Mouse (Mus musculus): ENCODE measurements around the gene Col4a6. TPM values are rescaled to one million over a fixed set of nuclear protein-coding genes. Genes with fewer than 3 reads are reported as not detected.

Gene Col4a6
- total RNA-seq (2015) (not detected in 2 replicates), total RNA-seq (2017) (not detected in 2 replicates)

DNA sequence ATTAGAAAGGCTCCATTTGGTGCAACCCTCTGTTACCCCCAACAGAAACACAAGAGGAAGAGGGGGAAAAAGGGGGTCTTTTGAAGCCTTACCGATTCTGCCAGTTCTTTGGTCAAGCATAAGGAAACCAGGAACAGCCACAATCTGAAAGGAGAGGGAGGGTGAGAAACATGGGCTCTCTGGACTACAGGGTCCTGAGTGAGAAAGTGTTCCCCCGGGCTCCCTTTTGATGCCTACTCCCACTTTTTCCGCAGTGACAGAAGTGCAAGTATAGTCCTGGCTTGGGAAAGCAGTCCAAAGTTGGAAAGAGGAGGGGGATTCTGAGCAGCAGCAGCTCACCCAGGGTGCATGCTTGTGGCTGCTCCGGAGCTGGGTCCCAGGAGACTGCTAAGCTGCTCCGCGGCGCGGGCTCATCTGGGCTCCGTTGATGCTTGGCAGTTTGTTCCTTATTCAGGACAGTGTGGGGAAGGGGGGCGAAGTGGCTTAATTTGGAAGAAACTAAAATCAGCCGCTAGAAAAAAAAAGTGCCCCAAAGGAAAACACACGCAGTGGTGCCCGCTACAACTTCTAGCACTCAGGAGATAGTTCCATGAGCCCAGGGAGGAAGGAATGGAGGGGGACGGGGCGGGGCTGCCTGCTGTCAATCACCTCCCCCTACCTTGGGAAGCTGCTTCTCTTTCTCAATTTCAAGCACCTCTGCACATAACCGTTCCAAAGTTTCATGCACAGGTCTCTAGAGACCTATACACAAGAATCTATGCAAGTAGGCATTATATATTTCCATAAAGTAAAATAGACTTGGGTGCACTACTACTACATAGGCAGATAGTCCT lies at the start of gene Col4a6:
Gene Col4a6 (minus strand): TSS at position 607 of the 833 bp plus-strand sequence.
- no peak for ATAC-seq (ENCODE audit: poor library complexity, severe bottlenecking)

GRCm38 (mm10) chrX:141503125-141503524 lies 29.2 kb upstream of the Col4a6 start:
- no peak for ATAC-seq (ENCODE audit: poor library complexity, severe bottlenecking)

DNA sequence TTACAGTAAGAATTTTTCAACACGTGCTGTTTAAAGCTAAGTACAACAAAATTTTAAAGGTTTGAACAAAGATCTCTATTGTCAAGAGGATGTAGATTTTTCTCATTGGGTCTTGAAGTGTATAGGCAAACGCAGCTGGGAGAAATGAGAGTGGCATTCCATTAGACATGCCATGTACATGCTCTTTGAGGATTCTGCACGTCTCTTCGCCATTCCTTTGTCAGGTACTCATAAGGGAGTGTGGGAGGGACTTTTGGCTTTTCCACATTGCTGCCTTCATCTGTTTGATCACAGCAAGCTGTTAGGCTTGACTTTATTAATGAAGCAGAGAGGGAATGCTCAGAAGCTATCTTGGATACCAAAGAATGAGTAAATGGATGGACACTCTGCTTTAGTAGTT lies 20.7 kb upstream of the Col4a6 start:
- no peak for ATAC-seq (ENCODE audit: poor library complexity, severe bottlenecking)

- peak; percentile 42 for ATAC-seq (ENCODE audit: poor library complexity, severe bottlenecking)
Measured at GRCm38 (mm10) chrX:141475566-141476327, 1.9 kb upstream of the Col4a6 start.

GRCm38 (mm10) chrX:141475110-141475509 lies 1.2 kb upstream of the Col4a6 start, which contains the start of gene Col4a5:
Gene Col4a5 (plus strand): TSS chrX:141475385.
- ATAC-seq (ENCODE audit: poor library complexity, severe bottlenecking): peak; percentile 73

DNA sequence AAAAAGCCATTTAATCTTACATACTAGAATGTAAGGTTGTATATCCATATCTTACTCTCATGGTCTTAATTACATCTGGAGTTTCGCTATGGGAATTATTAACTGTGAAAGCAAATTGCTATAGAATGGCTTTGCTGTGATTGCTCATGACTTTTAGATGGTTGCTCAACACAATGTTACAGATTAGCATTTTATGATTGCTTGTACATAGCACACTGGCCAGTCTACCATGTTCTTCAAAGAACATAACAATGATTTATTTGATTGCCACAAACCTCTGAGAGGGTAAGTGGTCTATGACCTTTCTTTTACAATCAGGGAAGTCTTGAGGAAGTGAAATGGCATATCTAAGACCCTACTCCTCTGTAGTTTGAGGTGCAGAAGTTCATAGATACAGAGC lies 25.9 kb downstream of the Col4a6 start:
- no peak for ATAC-seq (ENCODE audit: poor library complexity, severe bottlenecking)

GRCm38 (mm10) chrX:141439423-141439822 lies 34.5 kb downstream of the Col4a6 start:
- ATAC-seq (ENCODE audit: poor library complexity, severe bottlenecking): no peak

DNA sequence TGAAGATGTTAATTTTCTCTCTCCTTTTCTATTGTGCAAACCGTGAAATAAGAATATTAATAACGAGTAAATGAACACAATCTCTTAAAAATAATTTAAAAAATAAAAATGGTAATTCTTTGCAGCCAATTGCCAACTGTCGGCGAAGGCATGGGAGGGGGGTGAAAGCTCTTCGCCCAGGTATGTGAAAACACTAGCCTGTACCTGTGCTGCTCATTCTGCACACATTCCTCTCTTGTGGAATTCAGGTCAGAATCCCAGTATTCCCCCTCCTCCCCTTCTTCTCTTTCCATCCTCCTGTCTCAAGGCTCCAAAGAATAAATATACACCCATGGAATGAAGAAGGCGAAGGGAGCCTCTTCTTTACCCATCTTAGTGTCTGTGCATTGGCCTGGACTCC lies 37.1 kb downstream of the Col4a6 start:
- no peak for ATAC-seq (ENCODE audit: poor library complexity, severe bottlenecking)

DNA sequence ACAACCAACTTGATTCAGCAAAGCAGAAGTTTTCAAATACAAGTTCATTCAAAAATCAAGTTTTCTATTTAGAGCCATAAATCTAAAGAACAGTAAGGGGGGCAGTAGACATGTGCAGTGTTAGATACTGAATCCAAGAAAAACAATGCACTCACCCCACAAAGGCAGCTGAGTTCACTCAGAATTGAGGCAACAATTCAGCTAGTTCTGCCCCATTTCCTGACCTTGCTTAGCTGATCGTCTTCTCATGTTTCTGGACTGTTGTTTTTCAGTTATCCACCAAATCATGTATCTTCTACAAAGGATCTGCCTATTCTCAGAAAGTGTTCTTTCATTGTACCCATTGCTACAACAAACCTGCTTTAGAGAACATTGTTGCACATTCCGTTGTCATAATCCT lies 58.6 kb downstream of the Col4a6 start:
- ATAC-seq (ENCODE audit: poor library complexity, severe bottlenecking): no peak

GRCm38 (mm10) chrX:141396243-141396642 lies 77.6 kb downstream of the Col4a6 start:
- no peak for ATAC-seq (ENCODE audit: poor library complexity, severe bottlenecking)

GRCm38 (mm10) chrX:141385399-141386105 lies 88.3 kb downstream of the Col4a6 start:
- no peak for ATAC-seq (ENCODE audit: poor library complexity, severe bottlenecking)

DNA sequence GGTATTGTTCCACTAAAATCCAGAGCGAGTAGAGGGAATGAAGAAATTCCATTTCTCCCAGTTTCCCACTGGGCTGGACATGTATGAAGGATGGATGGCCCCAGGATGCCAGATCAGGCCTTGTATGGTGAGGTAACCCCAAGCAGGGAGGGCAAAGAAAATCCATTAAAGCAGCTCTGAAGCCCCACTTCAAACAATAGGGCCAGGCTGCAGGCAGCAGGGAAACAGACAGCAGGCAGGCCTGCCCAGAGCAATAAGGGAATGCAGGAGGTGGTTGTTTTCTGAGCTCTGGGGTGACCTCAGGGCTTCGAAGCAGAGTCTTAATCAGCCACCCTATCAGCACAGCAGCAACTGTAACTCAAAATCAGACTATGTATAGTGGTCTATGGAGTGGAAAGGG lies 89.2 kb downstream of the Col4a6 start:
- ATAC-seq (ENCODE audit: poor library complexity, severe bottlenecking): no peak

GRCm38 (mm10) chrX:141370276-141370675 lies 103.6 kb downstream of the Col4a6 start:
- no peak for ATAC-seq (ENCODE audit: poor library complexity, severe bottlenecking)

- ATAC-seq (ENCODE audit: poor library complexity, severe bottlenecking): no peak
Measured at GRCm38 (mm10) chrX:141363331-141363730, 110.5 kb downstream of the Col4a6 start.

DNA sequence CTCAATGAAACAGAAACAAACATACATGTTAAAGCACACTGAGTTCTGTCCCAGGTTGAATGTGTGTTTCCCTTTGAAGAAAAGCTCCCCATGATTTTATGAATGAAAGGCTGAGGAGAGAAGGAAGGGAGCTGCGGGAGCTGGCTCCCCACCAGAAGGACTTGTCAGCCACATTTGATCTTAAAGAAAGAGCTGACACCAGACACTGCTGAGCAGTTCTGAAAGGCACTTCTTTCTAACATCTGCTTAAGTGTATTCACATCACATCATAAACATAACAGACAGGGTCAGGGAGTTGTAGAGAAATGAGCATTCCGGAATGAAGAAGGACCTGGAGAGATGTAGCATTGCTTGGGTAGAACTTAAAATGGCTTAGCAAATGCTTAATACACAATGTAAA lies 132.5 kb downstream of the Col4a6 start:
- no peak for ATAC-seq (ENCODE audit: poor library complexity, severe bottlenecking)

DNA sequence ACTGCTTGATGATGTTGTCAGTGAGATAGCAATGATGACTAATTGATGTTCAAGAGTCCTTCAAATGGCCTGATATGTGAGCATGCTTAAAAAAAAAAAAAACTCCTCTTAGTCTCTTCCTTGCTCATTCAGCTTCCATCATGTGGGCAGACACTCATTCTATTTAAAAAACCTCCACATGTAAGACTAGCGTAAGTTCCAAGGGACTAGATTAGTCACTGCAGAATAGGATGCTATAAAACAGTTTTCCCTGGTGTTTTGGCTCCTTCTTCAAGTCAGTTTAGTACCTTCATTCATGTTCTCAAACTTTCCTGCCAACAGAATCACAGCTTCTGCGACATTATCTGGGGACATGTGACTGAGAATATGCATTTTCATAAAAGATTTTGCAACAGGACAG lies 145.8 kb downstream of the Col4a6 start:
- ATAC-seq (ENCODE audit: poor library complexity, severe bottlenecking): no peak

DNA sequence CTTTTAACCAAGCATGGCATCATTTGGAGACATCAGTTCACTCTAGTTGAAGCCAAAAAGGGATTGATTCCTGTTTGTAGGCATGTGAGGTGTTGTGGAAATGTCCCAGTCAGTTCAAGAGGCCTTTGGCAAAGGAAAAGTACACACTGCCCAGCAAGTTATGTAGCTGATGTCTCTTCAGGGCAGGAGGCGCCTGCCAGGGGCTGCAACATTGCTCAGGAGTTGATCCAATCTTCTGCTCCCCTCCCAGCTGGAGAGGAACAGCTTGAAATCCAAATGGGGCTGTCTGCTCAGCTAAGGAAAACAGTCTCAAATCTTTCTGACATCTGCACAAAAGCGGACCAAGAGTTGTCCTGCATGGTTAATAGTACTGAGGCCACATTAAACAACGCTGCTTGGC lies 149.7 kb downstream of the Col4a6 start:
- ATAC-seq (ENCODE audit: poor library complexity, severe bottlenecking): no peak

DNA sequence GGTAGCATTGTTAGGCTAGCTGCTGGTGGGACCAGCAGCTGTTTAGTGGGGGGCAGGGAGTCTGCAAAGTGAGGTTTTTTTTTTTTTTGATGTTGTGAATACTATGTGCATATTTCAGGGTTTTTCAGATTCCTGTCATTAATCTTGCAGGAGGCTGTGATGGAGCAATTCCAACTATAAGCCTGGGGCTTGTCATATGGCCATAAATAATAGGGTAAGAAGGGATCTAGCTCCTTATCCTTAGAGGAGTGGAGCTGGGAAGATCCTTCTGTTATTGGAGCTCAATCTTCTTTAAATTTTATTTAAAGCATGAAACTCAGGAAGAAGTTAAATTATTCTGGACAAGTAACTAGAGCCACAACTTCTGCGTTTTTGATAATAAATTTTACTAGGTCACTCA lies 157.7 kb downstream of the Col4a6 start:
- ATAC-seq (ENCODE audit: poor library complexity, severe bottlenecking): no peak

GRCm38 (mm10) chrX:141315795-141316194 lies 158.1 kb downstream of the Col4a6 start:
- ATAC-seq (ENCODE audit: poor library complexity, severe bottlenecking): no peak

DNA sequence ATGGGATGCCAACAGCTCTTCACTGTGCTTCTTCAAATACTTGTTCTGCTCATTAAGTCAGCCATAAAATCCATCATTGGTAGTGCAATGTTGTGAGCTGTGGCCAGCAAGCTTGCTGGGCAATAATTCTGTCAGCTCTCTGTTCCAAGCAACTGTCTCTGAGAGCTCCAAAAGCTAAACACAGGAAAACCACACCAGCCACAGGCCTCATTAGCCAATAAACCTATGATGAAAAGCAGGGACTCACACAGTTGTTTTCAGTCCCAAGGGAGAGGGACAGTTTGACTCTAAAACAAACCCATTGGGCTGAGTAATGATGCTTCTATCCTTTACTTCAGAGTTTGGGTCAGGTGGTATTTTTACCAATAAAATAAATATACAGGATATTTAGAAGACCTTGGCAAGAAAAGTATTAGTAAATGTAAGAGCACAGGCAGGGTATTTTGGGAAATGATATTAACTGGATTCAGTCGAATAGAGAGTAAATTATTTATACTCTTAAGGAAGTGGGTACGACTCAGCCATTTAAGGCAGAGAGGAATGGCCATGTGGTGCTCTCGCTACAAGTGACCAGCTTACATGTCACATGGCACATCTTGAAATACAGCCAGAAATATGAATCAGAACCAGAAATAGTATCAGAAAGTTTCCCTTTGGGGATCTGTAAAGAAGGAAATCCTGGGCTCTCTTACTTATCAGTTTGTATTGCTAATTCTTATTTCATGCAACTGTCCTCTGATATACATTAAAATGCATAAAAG lies 181.0 kb downstream of the Col4a6 start:
- peak; percentile 63 for ATAC-seq (ENCODE audit: poor library complexity, severe bottlenecking)

- no peak for ATAC-seq (ENCODE audit: poor library complexity, severe bottlenecking)
Measured at GRCm38 (mm10) chrX:141276397-141276796, 197.5 kb downstream of the Col4a6 start.
